Mouse (Mus musculus) stomach, postnatal 0 days (tissue): ENCODE data around the gene Fkbp14.
A peak's percentile ranks its signal among the peaks of the same experiment; 100 is the strongest.

Experiments used
- CTCF ChIP-seq: IDR thresholded peaks from 2 replicates; pipeline ENCODE4 v1.5.1; 2016; ENCODE audit warnings: antibody characterized with exemption, low read depth, mild to moderate bottlenecking, moderate library complexity
- EP300 ChIP-seq: optimal IDR thresholded peaks from 2 replicates; pipeline ENCODE3; 2016; ENCODE audit warnings: antibody characterized with exemption

- peak; percentile 41 for TF ChIP-seq CTCF
- TF ChIP-seq EP300: no peak
Measured at GRCm38 (mm10) chr6:54594469-54595329, 2.4 kb downstream of the Fkbp14 start, which contains the start of gene Plekha8.
